Mouse (Mus musculus) bone marrow, adult 2 months (tissue): ENCODE measurements around the gene Ccnl1.

Source experiments
- CTCF ChIP-seq: fragments of 200-500 bp; IDR thresholded peaks from 2 replicates; pipeline ENCODE4 v1.5.1; 2011; ENCODE audit warnings: low read length, control low read depth; ENCODE audit not compliant: control insufficient read depth, insufficient read depth
- POLR2A ChIP-seq: fragments of 200-500 bp; IDR thresholded peaks from 2 replicates; pipeline ENCODE4 v1.6.1; 2011; ENCODE audit warnings: low read depth, mild to moderate bottlenecking, control low read depth, low read length, borderline replicate concordance; ENCODE audit not compliant: control insufficient read depth

GRCm38 (mm10) chr3:65990957-65991646, 33.1 kb upstream of the Ccnl1 start:
- TF ChIP-seq CTCF (no peak), POLR2A (no peak)
